Mouse (Mus musculus) cerebellum, postnatal 14 days (tissue): Measurements from ENCODE around the gene Kcnj10.

Source experiments
- DNase-seq, 2 experiments: peaks; one replicate each; pipeline ENCODE4 v3.0.0; 2021; ENCODE audit warnings: mixed read lengths in 2 of 2

Kcnj10 gene

DNA sequence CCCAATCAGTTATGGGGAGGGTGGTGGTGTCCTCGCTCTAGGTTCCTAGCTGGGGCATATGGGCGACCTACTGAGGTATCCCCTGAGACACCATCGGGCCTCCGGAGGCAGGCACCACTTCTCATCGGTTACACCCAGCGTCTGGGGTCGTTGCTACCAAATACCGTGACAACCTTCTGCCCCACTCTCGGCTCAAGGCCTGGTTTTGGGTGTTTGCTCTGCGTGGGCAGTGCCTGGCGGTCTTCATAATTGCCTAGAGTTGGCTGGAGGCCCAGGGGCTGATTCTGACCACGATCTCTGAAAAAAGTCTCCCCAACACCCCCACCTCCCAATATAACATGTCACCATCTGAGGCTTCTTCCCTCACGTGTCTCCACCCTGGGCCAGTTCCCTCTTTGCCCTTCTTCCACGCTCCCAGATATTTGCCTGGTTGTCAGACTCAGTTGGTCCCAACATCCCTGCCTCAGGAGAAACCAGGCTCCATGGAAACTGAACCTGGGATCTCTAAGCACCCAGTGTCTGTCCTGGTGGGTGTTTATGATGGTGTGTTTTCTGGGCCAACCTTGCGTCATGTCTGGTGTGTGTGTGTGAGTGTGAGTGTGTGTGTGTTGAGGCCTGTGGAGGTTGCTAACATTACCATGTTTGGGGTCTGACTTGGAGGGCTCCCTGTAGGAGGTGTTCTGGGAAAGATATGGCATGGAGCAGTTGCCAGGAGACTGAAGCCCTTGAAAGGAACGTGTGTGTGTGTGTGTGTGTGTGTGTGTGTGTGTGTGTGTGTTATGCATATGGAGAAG is 28.0 kb upstream of the Kcnj10 start:
- DNase-seq, result peak; percentile 61 to 76

DNA sequence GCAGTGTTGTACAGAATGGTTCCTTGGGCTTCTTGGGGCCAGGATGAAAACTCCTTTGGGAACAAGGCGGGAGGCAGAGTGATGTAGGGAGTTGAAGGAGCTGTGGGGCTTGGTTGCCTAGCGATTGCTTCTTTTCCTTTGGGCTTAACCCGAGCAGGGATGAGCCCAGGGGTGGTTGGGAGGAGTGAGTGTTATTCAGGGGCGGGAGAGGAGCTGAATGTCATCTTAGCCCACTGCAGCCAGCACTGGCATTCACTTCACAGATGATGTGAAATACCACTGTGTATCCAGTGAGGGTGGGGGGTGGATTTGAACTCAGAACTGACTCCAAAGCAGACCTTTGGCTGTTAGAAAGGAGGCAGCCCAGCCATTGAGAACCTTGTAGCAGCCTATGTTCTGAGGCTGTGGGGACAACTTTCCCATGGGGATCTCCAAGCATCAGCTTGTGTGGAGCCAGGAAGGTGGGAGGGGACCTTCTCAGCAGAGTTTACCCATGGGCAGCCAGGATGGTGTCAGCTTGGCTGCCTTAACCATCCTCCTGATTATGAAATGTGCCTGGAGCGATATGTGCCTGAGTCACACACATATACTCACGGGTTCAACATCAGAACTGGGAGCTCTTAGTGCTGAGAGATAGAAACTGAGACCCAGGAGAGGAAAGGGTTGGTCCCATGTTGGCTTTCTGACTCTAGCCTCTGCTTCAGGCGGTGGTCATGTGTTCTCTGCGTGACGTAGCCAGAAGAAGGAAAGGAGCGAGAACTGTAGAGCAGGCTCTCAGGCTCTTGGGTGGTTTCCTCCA is 27.2 kb upstream of the Kcnj10 start:
- DNase-seq, result no peak

DNA sequence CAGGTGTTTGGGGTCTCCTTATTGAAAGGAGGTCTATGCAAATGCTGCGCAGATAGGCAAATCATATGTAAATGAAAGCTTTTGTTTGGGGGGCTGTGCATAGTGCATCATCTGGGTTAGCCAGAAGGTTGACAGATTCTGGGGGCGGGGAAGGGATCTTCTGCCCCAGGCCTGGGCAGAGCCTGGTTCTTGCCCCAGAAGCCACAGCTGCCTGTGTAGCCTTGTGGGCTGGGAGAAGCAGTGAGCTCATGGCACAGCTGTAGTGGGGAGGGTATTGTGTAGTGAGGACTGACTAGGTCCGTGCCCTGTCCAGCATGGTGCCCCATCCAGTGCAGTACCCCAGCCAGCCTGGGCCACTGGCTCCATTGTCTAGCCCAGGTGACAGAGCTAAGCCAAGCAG is 26.1 kb upstream of the Kcnj10 start:
- no peak for DNase-seq

DNA sequence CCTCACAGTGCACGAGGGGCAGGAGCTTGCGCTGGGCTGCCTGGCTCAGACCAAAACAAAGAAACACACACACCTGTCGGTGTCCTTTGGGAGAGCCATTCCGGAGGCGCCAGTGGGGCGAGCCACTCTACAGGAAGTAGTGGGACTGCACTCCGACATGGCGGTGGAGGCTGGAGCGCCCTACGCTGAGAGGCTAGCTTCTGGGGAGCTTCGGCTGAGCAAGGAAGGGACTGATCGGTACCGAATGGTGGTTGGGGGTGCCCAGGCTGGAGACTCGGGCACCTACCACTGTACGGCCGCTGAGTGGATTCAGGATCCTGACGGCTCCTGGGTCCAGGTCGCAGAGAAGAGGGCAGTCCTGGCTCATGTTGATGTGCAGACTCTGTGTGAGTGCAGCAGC is 23.6 kb upstream of the Kcnj10 start:
- DNase-seq, result peak; percentile 28 to 36

DNA sequence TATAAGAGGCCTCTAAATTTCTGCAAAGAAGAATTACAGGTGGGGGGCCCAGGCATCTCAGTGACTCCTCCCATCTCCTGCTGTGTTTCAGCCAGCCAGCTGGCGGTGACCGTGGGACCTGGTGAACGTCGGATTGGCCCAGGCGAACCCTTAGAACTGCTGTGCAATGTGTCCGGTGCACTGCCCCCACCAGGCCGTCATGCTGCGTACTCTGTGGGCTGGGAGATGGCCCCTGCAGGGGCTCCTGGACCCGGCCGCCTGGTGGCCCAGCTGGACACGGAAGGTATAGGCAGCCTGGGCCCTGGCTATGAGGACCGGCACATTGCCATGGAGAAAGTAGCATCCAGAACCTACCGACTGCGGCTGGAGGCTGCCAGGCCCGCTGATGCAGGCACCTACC is 23.1 kb upstream of the Kcnj10 start:
- peak; percentile 52 to 65 for DNase-seq

DNA sequence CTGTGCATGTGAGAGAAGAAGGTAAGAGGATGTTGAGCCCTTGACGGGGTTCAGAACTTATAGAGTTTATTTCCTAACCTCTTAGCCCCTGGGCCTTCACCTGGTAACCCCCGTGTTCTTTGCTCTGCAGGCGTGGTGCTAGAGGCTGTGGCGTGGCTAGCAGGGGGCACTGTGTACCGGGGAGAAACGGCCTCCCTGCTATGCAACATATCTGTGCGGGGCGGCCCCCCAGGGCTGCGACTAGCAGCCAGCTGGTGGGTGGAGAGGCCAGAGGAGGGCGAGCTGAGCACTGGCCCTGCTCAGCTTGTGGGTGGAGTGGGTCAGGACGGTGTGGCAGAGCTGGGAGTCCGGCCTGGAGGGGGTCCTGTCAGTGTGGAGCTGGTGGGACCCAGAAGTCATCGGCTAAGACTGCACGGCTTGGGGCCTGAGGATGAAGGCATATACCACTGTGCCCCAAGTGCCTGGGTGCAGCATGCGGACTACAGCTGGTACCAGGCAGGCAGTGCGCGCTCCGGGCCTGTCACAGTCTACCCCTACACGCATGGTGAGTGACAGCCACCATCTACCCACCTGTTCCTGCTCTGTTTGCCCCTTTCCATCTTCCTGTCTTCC is 22.5 kb upstream of the Kcnj10 start:
- DNase-seq, result peak in 1 of 2 experiments; percentile 51

DNA sequence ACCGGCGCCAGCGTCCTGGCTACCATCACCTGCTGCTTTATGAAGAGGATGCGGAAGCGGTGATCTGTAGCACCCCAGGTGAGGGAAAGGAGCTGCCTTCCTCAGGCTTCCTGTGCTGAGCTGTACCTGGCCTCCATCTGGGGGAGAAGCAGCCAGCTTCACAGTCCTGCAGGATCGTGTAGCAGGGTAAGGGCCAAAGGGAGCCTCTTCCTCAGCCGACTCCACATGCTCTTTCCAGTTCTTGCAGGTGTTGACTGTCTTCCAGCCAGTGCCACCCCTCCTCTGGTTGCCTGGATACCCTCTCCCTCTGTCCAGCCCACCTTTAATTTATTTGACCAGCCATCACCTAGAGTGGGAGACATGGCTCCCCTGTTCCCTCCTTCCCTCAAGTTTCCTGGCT is 21.7 kb upstream of the Kcnj10 start:
- peak; percentile 37 to 46 for DNase-seq

DNA sequence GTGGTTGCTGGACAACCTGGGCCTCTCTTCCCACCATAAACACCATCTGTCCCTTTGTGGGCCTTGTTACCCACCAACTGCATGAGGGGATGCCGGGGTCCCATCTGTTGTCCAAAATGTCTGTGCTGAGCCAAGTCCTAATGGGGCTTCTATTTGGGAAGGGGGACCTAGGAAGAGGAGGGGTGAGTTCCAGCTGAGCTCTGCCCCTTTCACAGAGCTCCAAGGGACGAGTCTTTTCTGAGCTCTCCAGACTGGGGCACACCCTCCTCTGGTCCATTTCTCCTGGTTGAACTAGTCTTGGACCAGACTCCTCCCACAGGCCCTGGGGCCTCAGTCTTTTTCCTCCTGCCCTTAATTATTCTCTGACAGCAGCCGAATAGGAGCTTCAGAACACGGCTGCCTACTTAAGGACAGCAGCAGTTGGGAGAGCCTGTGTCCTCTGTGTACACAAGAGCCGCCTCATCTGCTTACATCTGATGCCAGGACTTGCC is 21.0 kb upstream of the Kcnj10 start:
- peak; percentile 47 to 52 for DNase-seq

DNA sequence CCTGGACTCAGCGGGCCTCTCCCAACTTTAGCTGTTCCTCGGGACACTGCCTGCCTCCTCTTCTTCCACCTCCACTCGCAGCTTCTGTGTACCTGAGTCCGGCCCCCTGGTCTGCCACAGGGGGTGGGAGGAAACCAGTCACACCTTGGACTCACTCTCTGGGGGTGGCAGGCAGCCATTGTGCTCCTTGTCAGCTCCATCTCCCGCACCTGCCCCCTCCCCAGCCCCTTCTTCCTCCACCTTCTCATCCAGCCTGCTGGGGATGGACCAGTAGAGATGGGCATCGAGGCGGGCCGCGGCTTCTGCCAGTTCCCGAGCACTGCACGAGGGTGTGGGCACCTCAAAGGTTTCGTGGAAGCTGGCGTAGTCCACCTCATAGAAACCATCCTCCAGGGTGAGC is 18.3 kb upstream of the Kcnj10 start:
- peak in 1 of 2 experiments; percentile 36 for DNase-seq

DNA sequence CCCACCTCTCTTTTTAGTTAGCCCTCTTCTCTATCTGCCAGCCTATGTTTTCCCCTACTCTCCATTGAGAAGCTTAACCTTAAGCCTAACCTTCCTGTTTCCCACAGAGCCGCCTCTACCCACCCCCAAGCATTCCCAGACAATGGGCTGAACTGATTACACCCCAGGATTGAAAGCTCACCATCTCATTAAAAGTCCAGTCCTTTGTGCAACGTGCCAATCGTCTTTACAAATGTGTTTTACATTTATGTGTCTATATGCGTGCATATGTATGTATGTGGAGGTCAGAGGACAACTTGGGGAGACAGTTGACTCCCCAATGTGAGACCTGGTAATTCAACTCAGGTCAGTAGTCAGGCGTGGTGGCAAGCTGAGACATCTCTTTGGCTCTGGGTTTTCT is 17.7 kb upstream of the Kcnj10 start:
- no peak for DNase-seq

DNA sequence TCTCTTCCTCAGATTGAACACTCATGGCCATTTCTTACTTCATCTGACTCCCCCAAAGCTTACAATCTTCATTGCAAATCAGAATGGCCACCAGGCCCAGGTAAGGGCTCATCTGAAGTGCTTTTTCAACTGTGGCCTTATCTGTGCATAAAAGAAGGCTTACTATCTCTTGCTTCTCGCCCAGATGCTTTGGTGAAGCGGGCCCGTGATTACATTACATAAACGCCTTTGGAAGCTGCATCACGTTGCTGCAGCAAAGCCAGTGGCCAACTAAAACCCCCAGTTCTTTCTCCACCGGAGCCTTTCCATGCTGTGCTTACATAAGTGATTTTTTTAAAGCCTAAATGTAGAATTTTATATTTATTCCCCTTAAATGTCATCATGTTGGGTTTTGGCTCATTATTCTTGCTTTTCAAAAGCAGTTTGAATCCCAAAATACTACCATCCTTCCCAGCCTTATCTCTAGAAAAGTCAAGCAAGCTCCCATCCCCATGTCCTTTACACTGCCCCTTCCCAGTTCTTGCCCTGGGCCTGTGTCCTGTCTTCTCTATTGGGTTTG is 17.1 kb upstream of the Kcnj10 start:
- DNase-seq, result no peak

DNA sequence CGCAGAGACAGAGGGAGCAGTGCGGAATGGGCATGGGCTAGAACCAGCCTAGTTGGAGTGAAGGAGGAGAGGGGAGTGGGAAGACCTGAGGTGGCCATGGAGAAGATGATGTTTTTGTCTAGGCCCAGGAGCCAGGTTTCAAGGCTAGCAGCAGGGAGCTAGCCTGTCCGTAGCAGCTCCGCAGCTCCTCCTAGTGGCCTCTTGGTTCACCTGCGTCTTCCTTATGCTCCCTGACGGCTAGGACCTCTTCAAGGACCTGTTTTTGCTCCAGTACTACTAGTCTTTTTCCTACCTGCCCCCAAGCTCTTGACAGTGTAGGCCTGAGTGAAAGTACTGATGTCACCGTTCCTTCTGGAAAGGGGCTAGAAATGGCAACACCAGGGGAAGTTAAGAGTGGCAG is 16.3 kb upstream of the Kcnj10 start:
- DNase-seq, result peak; percentile 91 to 94

DNA sequence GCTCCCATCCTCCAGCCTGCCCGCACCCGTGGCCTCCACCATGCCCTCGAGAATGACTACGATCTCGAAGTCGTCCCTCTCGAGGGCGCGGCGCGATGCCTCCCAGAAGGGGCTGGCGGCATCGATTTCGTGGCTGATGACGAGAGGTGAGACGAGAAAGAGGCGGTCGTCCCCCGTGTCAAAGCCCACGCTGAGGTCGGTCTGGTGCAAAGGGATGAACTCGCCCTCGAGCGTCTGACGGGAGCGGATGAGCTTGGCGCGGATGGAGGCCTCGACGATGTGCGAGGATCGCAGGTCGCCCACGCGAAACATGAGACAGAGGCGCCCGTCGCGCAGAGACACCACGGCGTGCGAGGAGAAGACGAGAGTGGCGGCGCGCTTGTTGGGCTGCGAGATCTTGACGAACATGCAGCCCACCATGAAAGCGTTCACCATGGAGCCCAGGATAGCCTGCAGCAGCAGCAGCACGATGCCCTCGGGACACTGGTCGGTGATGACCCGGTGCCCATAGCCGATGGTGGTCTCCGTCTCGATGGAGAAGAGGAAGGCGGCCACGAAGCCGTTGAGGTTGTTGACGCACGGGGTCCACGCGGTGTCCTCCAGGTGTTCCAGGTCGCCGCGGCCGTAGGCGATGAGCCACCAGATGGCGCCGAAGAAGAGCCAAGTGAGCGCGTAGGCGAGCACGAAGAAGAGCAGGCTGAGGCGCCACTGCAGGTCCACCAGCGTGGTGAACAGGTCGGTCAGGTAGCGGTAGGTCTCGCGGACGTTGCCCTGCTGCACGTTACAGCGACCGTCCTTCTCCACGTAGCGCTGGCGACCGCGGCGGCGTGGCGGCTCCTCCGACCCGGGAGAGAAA is 15.1 kb upstream of the Kcnj10 start:
- peak; percentile 92 for DNase-seq

DNA sequence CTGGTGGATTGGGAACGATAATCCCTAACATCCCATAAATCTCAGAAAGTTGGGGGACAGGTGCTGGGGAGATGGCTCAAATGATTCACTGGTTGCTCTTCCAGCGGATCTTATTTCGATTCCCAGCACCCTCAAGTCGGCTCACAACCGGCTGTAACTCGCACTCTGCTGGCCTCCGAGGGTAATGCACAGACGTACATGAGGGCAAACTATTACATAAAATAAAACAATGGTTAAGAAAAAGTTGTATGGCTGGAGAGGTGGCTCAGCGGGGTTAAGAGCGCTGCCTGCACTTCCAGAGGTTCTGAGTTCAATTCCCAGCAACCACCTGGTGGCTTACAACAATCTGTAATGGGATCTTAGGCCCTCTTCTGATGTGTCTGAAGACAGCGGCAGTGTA is 14.3 kb upstream of the Kcnj10 start:
- DNase-seq, result peak in 1 of 2 experiments; percentile 53

DNA sequence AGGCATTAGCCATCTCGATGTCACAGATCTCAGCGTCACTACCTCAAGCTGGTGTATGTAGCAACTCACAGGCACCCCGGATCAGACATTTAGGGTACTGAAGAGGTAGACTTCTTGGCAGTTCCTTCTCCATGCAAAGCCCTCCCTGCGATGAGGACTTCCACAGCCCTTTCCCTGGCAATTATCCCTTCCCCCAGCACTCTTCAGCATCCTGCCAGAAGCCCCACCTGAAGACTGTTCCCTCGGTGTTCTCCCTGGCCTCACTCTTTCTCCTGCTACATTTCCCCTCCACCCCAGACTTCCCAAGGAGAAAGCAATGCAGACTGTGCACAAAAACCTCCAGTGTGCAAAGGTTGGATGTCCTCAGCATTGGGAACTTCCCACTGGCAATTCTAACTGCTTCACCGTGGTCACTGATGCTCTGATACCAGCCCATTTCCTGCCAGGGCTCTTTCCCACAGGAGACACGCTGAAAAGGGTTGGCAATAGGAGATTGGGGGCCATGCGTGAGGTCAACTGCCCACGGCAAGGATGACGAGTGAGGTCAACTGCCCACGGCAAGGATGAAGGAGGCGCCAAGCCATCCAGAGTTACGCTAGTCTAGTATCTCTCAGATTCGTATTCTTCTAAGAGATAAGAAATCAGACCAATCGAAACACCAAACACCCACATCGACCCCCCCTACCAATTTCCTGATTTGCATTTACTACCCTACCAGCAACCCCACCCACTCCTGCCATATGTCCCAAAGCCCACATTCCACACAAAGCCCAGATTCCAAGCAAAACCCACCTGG is 13.6 kb upstream of the Kcnj10 start:
- DNase-seq, result no peak

DNA sequence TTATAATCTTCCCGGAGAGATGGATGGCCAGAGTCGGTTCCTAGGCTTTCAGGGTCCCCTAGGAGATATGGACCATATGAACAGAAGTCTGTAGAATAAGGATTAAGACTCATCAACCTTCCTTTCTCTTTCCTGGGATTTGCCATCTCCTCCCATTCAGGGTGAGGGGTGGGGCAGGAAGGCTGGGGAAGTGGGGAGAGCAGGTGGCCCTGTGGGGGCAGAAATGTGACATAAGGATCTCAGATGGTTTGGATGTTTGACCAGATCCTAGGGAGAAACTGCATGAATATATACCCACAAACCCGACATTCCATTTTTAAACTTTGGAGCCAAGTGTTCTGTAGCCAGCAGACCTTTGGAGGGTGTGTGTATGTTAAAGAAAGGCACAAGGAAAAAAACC is 13.0 kb upstream of the Kcnj10 start:
- DNase-seq, result peak in 1 of 2 experiments; percentile 42

DNA sequence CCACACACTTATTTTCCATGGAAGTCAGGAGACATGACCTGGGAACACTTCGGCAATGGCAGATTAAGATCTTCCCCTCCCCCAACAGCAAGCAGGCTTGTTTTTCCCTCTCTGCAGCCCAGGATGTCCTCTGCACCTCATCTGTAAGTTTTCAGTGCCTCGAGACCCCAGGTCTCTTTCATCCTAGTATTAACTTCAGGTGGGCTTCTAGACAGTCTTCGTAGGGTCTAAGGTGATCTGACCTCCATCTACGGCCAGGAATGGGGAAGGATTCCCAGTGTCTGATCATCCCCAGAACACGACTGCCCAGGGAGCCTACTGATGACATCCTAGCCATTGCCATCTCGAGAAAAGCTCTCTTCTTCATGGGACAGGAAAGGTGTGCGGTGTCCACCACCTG is 12.5 kb upstream of the Kcnj10 start:
- peak; percentile 40 to 55 for DNase-seq

DNA sequence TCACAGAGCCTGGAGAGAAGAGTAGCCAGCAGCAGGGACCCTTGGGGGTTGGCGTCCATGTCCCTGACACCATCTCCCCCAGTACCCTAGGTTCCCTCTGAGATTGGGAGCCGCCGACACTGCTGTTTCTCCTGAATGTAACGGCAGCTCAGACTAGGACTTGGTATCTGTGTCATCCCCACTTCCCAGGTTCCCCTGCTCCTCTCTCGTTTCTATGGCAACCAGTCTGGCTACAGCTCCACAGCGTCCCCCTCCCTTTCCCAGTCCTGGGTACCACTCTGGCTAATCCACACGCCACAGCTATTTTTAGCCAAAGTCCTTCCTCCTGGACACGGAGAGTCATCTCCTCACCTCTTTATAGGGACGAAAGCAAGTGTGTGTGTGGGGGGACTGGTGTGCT is 11.9 kb upstream of the Kcnj10 start, which contains the start of gene Kcnj9:
TSS of gene Kcnj9 (minus strand) at position 188 of the 400 bp plus-strand sequence.
- DNase-seq, result peak; percentile 90 to 92

DNA sequence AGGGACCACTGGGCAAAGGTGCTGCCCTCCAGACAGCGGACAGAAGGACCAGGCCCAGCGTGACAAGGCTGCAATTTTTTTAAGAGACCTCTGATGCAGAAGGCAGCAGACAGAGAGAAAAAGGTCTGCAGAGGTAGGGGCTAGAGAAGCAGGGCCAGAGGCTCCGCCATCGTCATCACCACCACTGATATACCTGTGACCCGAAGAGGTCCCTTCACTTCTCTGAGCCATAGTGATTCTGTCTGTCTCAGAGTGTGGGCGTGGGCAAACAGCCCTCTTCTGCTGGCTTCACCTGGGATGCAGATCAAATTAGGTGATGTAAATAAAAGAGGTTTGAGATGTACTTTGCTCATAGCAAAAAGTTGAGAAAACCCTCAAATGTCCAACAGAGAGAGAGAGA is 11.4 kb upstream of the Kcnj10 start:
- DNase-seq, result no peak

DNA sequence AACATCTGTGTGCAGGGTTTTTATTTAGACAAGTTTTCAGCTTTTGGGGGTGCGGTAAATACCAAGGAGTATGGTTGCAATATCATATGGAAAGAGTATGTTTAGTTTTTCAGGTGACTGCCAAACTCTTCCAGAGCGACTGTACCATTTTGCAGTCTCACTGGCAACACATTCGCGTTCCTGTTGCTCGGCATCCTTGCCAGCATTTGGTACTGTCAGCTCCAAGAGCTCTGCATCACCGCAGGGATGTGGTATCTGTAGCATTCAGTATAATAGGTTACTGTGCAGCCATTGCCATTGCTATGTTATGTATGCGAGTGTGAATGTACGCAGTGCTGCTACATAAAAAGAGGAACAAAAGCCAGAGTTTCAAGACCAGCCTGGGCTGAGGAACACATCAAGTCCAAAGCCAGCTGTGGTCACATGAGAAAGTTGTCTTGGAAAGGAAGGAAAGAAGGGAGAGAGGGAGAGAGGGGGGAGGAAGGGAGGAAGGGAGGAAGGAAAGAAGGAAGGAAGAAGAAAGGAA is 9.5 kb upstream of the Kcnj10 start:
- DNase-seq, result no peak

DNA sequence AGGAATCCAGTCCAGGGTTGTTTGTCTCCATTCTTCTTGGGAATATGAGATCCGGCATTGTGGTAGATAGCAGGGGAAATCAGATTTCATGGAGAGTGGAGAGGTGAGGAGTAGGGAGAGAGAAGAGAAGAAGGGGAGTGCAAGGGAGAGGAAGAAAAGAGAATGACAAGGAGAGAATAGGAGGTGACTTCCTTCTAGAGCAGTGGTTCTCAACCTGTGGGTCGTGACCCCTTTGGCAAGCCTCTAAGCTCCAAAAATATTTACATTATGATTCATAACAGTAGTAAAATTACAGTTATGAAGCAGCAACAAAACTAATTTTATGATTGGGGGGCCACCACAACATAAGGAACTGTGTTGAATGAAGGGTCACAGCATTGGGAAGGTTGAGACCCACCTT is 8.1 kb upstream of the Kcnj10 start:
- no peak for DNase-seq
